Mouse (Mus musculus) intestine, embryonic 14.5 days (tissue): Measurements from ENCODE around the gene Trappc10. TPM values are rescaled to one million over a fixed set of nuclear protein-coding genes. Genes with fewer than 3 reads are reported as not detected.

ENCODE experiments used
- ATAC-seq: fragments of 200-750 bp; cut with Nextera tagmentation; replicated peaks from 2 replicates; pipeline ENCODE4 v1.8.0; 2017; ENCODE audit warnings: low read depth, moderate number of reproducible peaks, moderate TSS enrichment, moderate library complexity; ENCODE audit not compliant: low FRiP score, low TSS enrichment
- DNase-seq: peaks from one replicate; pipeline ENCODE4 v3.0.0-alpha.2; 2018; ENCODE audit warnings: low spot score
- H3K27ac ChIP-seq: fragments of 300-500 bp; sonication (generic); 2 replicates; pipeline ENCODE4 v1.5.1; 2014; ENCODE audit warnings: low read depth, mild to moderate bottlenecking, control low read depth
- H3K27me3 ChIP-seq: fragments of 300-500 bp; sonication (generic); replicated peaks from 2 replicates; pipeline ENCODE4 v1.6.1; 2014; ENCODE audit warnings: low read length, control low read depth; ENCODE audit not compliant: control insufficient read depth, insufficient read depth
- H3K36me3 ChIP-seq: fragments of 300-500 bp; sonication (generic); 2 replicates; pipeline ENCODE4 v1.6.1; 2014; ENCODE audit warnings: low read length, control low read depth; ENCODE audit not compliant: control insufficient read depth, insufficient read depth
- H3K4me1 ChIP-seq: fragments of 300-500 bp; sonication (generic); replicated peaks from 2 replicates; pipeline ENCODE4 v1.6.1; 2014; ENCODE audit warnings: low read length, control low read depth, mixed read lengths; ENCODE audit not compliant: control insufficient read depth, insufficient read depth
- H3K4me2 ChIP-seq: fragments of 300-500 bp; sonication (generic); 2 replicates; pipeline ENCODE4 v1.6.1; 2014; ENCODE audit warnings: low read length
- H3K4me3 ChIP-seq: fragments of 300-500 bp; sonication (generic); 2 replicates; pipeline ENCODE4 v1.5.1; 2014; ENCODE audit warnings: low read depth, low read length, control low read depth, mixed read lengths
- H3K9ac ChIP-seq: fragments of 300-500 bp; sonication (generic); 2 replicates; pipeline ENCODE4 v1.6.1; 2014; ENCODE audit warnings: mild to moderate bottlenecking, low read length
- H3K9me3 ChIP-seq: fragments of 300-500 bp; sonication (generic); 2 replicates; pipeline ENCODE4 v1.6.1; 2016; ENCODE audit warnings: low read length, control low read depth; ENCODE audit not compliant: control insufficient read depth
- WGBS: fragments of 180-500 bp; shearing (Covaris S2); extraction: QIAGEN DNeasy Blood & Tissue Kit; methylation state at CpG from one replicate; pipeline ENCODE4 v1.1.7; 2014; 5-methylcytosine and 5-hydroxymethylcytosine counted together
- polyA plus RNA-seq: library from polyadenylated mRNA; unstranded; fragments of >200 nt; fragmentation: Nextera tagmentation; extraction: Ambion mirVana; gene quantifications from 2 replicates; pipeline ENCODE4 v1.2.1, GENCODE M21; 2014

The Trappc10 gene
- polyA plus RNA-seq, 1 experiment from 2014 or later = 17.6 TPM

GRCm38 (mm10) chr10:78264735-78265134 is 20.3 kb upstream of the Trappc10 start:
- no peak overlapping the region for H3K9ac ChIP-seq
- no peak for DNase-seq

GRCm38 (mm10) chr10:78260916-78261650 is 16.6 kb upstream of the Trappc10 start:
- H3K4me2 ChIP-seq = no peak overlapping the region
- no peak overlapping the region for H3K27ac ChIP-seq
- no peak overlapping the region for H3K4me3 ChIP-seq
- no peaks in the 10 kb centered on the region for H3K36me3 ChIP-seq
- DNase-seq (no peak), ATAC-seq (no peak)
- no peaks in the 10 kb centered on the region for H3K27me3 ChIP-seq
- no peak overlapping the region for H3K9ac ChIP-seq
- 72% methylated on average over 7 of the region's 7 CpGs for WGBS
- H3K4me1 ChIP-seq = no peaks in the 10 kb centered on the region
- H3K9me3 ChIP-seq = no peaks in the 10 kb centered on the region; the same call in 1 of the 2 replicates

More at GRCm38 (mm10) chr10:78264735-78265134, 20.3 kb upstream of the Trappc10 start:
- ATAC-seq = no peak
- 74% methylated on average over 3 of the region's 3 CpGs for WGBS
- H3K4me1 ChIP-seq = no peaks in the 10 kb centered on the region
- H3K27me3 ChIP-seq = no peaks in the 10 kb centered on the region
- H3K9me3 ChIP-seq = no peaks in the 10 kb centered on the region; the same call in 1 of the 2 replicates
- H3K4me3 ChIP-seq = no peak overlapping the region
- no peaks in the 10 kb centered on the region for H3K36me3 ChIP-seq
- no peak overlapping the region for H3K4me2 ChIP-seq
- no peak overlapping the region for H3K27ac ChIP-seq

- H3K4me3 ChIP-seq = no peak overlapping the region
- 22% methylated on average over 5 of the region's 5 CpGs for WGBS
- DNase-seq = no peak
- no peak for ATAC-seq
- no peaks in the 10 kb centered on the region for H3K27me3 ChIP-seq
- H3K9ac ChIP-seq = no peak overlapping the region
- no peaks in the 10 kb centered on the region for H3K4me1 ChIP-seq
- no peak overlapping the region for H3K27ac ChIP-seq
- H3K4me2 ChIP-seq = no peak overlapping the region
- H3K9me3 ChIP-seq = no peaks in the 10 kb centered on the region
- no peaks in the 10 kb centered on the region for H3K36me3 ChIP-seq
Measured at GRCm38 (mm10) chr10:78260322-78260721, 15.9 kb upstream of the Trappc10 start.

GRCm38 (mm10) chr10:78259702-78260101 is 15.3 kb upstream of the Trappc10 start:
- DNase-seq (no peak), ATAC-seq (no peak)
- Histone ChIP-seq H3K4me3 (no peak overlapping the region), H3K27me3 (no peaks in the 10 kb centered on the region), H3K9me3 (no peaks in the 10 kb centered on the region), H3K36me3 (no peaks in the 10 kb centered on the region), H3K4me1 (no peaks in the 10 kb centered on the region), H3K27ac (no peak overlapping the region), H3K9ac (no peak overlapping the region), H3K4me2 (no peak overlapping the region)
- 47% methylated on average over 6 of the region's 6 CpGs for WGBS

- no peaks in the 10 kb centered on the region for H3K36me3 ChIP-seq
- ATAC-seq (no peak), DNase-seq (no peak)
- H3K27me3 ChIP-seq = no peaks in the 10 kb centered on the region
- H3K9ac ChIP-seq = no peak overlapping the region
- H3K4me3 ChIP-seq = no peak overlapping the region
- no peaks in the 10 kb centered on the region for H3K9me3 ChIP-seq
- H3K4me2 ChIP-seq = no peak overlapping the region
- no peak overlapping the region for H3K27ac ChIP-seq
- 67% methylated on average over 5 of the region's 5 CpGs for WGBS
- H3K4me1 ChIP-seq = no peaks in the 10 kb centered on the region
Measured at GRCm38 (mm10) chr10:78259230-78259629, 14.8 kb upstream of the Trappc10 start.

GRCm38 (mm10) chr10:78258142-78258675 is 13.8 kb upstream of the Trappc10 start:
- no peak overlapping the region for H3K27ac ChIP-seq
- no peaks in the 10 kb centered on the region for H3K27me3 ChIP-seq
- H3K4me2 ChIP-seq = no peak overlapping the region
- H3K4me1 ChIP-seq = no peaks in the 10 kb centered on the region
- ATAC-seq (no peak), DNase-seq (no peak)
- no peak overlapping the region for H3K4me3 ChIP-seq
- no peaks in the 10 kb centered on the region for H3K36me3 ChIP-seq
- WGBS = 76% methylated on average over 6 of the region's 6 CpGs
- H3K9ac ChIP-seq = no peak overlapping the region
- no peaks in the 10 kb centered on the region for H3K9me3 ChIP-seq

- H3K4me3 ChIP-seq = no peak overlapping the region
- H3K9ac ChIP-seq = no peak overlapping the region
- H3K36me3 ChIP-seq = no peaks in the 10 kb centered on the region
- no peaks in the 10 kb centered on the region for H3K4me1 ChIP-seq
- ATAC-seq (no peak), DNase-seq (no peak)
- H3K27ac ChIP-seq = no peak overlapping the region
- H3K27me3 ChIP-seq = no peaks in the 10 kb centered on the region
- no peaks in the 10 kb centered on the region for H3K9me3 ChIP-seq
- no peak overlapping the region for H3K4me2 ChIP-seq
- 79% methylated on average over 4 of the region's 4 CpGs for WGBS
Measured at GRCm38 (mm10) chr10:78255646-78256059, 11.2 kb upstream of the Trappc10 start.

- Histone ChIP-seq H3K9me3 (no peaks in the 10 kb centered on the region), H3K4me3 (no peak overlapping the region), H3K4me2 (no peak overlapping the region), H3K27ac (no peak overlapping the region), H3K36me3 (no peaks in the 10 kb centered on the region), H3K27me3 (no peaks in the 10 kb centered on the region), H3K9ac (no peak overlapping the region), H3K4me1 (peaks cover 15% of the 10 kb centered on the region)
- DNase-seq = no peak
- no peak for ATAC-seq
- 78% methylated on average over 3 of the region's 3 CpGs for WGBS
Measured at GRCm38 (mm10) chr10:78247206-78247605, 2.8 kb upstream of the Trappc10 start.

GRCm38 (mm10) chr10:78246725-78247124 is 2.3 kb upstream of the Trappc10 start:
- peaks cover 15% of the 10 kb centered on the region for H3K4me1 ChIP-seq
- H3K27me3 ChIP-seq = no peaks in the 10 kb centered on the region
- H3K36me3 ChIP-seq = no peaks in the 10 kb centered on the region
- no peak for ATAC-seq
- no peak overlapping the region for H3K9ac ChIP-seq
- H3K4me3 ChIP-seq = no peak overlapping the region
- no peaks in the 10 kb centered on the region for H3K9me3 ChIP-seq
- H3K27ac ChIP-seq = no peak overlapping the region
- H3K4me2 ChIP-seq = no peak overlapping the region
- 82% methylated on average over 4 of the region's 4 CpGs for WGBS
- DNase-seq = no peak
